Mouse (Mus musculus): ENCODE measurements at regions not wholly inside any gene's neighbourhood (a gene's known extent, or its start where the extent isn't known, plus 50 kb on each side); places are given as distances from the start of the nearest gene placed in this dataset.

- no peak overlapping the region for H3K27ac ChIP-seq (ENCODE audit: low read depth, low read length)
- H3K36me3 ChIP-seq (ENCODE audit: control insufficient read depth, insufficient read depth, low read length): no peaks in the 10 kb centered on the region
- H3K4me3 ChIP-seq (ENCODE audit: low read depth, low read length): no peak overlapping the region
- ATAC-seq (replicated peaks; ENCODE audit: insufficient number of reproducible peaks, low FRiP score, low TSS enrichment): no peak
- H3K27me3 ChIP-seq (ENCODE audit: control insufficient read depth, insufficient read depth, low read length): no peaks in the 10 kb centered on the region
- WGBS (ENCODE audit: insufficient replicate concordance): 79% methylated on average over 3 of the region's 3 CpGs
- no peaks in the 10 kb centered on the region for H3K4me1 ChIP-seq (ENCODE audit: control insufficient read depth, insufficient read depth, low read length)
- no peaks in the 10 kb centered on the region for H3K9me3 ChIP-seq (replicated peaks; ENCODE audit: control insufficient read depth, low read length)
- no peak overlapping the region for H3K4me2 ChIP-seq
- H3K9ac ChIP-seq (ENCODE audit: low read depth, low read length): no peak overlapping the region
Measured at GRCm38 (mm10) chr8:35136643-35137042, 628.9 kb upstream of the Gm19410 start.

- no peaks in the 10 kb centered on the region for H3K9me3 ChIP-seq (replicated peaks; ENCODE audit: control insufficient read depth, low read length)
- no peak overlapping the region for H3K4me3 ChIP-seq (ENCODE audit: low read depth, low read length)
- no peaks in the 10 kb centered on the region for H3K27me3 ChIP-seq (ENCODE audit: control insufficient read depth, insufficient read depth, low read length)
- no peaks in the 10 kb centered on the region for H3K36me3 ChIP-seq (ENCODE audit: control insufficient read depth, insufficient read depth, low read length)
- no peak for ATAC-seq (replicated peaks; ENCODE audit: insufficient number of reproducible peaks, low FRiP score, low TSS enrichment)
- no peak overlapping the region for H3K9ac ChIP-seq (ENCODE audit: low read depth, low read length)
- no peak overlapping the region for H3K4me2 ChIP-seq
- H3K27ac ChIP-seq (ENCODE audit: low read depth, low read length): no peak overlapping the region
- WGBS (ENCODE audit: insufficient replicate concordance): 66% methylated on average over 1 of the region's 1 CpGs
- H3K4me1 ChIP-seq (ENCODE audit: control insufficient read depth, insufficient read depth, low read length): peaks cover 16% of the 10 kb centered on the region
Measured at GRCm38 (mm10) chr8:35140775-35141174, 624.8 kb upstream of the Gm19410 start.

GRCm38 (mm10) chr8:35143018-35143656 is 622.5 kb upstream of the Gm19410 start:
- Histone ChIP-seq H3K9me3 (replicated peaks; ENCODE audit: control insufficient read depth, low read length) (no peaks in the 10 kb centered on the region), H3K27ac (ENCODE audit: low read depth, low read length) (peak overlapping the region; percentile 67), H3K36me3 (ENCODE audit: control insufficient read depth, insufficient read depth, low read length) (no peaks in the 10 kb centered on the region), H3K4me1 (ENCODE audit: control insufficient read depth, insufficient read depth, low read length) (peaks cover 16% of the 10 kb centered on the region), H3K4me3 (ENCODE audit: low read depth, low read length) (no peak overlapping the region), H3K27me3 (ENCODE audit: control insufficient read depth, insufficient read depth, low read length) (no peaks in the 10 kb centered on the region), H3K9ac (ENCODE audit: low read depth, low read length) (no peak overlapping the region), H3K4me2 (peak overlapping the region; percentile 41)
- no peak for ATAC-seq (replicated peaks; ENCODE audit: insufficient number of reproducible peaks, low FRiP score, low TSS enrichment)
- 15% methylated on average over 8 of the region's 8 CpGs for WGBS (ENCODE audit: insufficient replicate concordance)

GRCm38 (mm10) chr8:35143684-35144083 is 621.9 kb upstream of the Gm19410 start:
- no peak overlapping the region for H3K9ac ChIP-seq (ENCODE audit: low read depth, low read length)
- no peaks in the 10 kb centered on the region for H3K27me3 ChIP-seq (ENCODE audit: control insufficient read depth, insufficient read depth, low read length)
- WGBS (ENCODE audit: insufficient replicate concordance): 29% methylated on average over 7 of the region's 7 CpGs
- H3K36me3 ChIP-seq (ENCODE audit: control insufficient read depth, insufficient read depth, low read length): no peaks in the 10 kb centered on the region
- peak overlapping the region; percentile 67 for H3K27ac ChIP-seq (ENCODE audit: low read depth, low read length)
- no peaks in the 10 kb centered on the region for H3K9me3 ChIP-seq (replicated peaks; ENCODE audit: control insufficient read depth, low read length)
- ATAC-seq (replicated peaks; ENCODE audit: insufficient number of reproducible peaks, low FRiP score, low TSS enrichment): no peak
- H3K4me2 ChIP-seq: peak overlapping the region; percentile 41
- H3K4me1 ChIP-seq (ENCODE audit: control insufficient read depth, insufficient read depth, low read length): peaks cover 16% of the 10 kb centered on the region
- H3K4me3 ChIP-seq (ENCODE audit: low read depth, low read length): no peak overlapping the region

- no peak overlapping the region for H3K4me2 ChIP-seq
- H3K27me3 ChIP-seq (ENCODE audit: control insufficient read depth, insufficient read depth, low read length): no peaks in the 10 kb centered on the region
- H3K4me1 ChIP-seq (ENCODE audit: control insufficient read depth, insufficient read depth, low read length): peaks cover 16% of the 10 kb centered on the region
- H3K9ac ChIP-seq (ENCODE audit: low read depth, low read length): no peak overlapping the region
- no peak overlapping the region for H3K27ac ChIP-seq (ENCODE audit: low read depth, low read length)
- H3K9me3 ChIP-seq (replicated peaks; ENCODE audit: control insufficient read depth, low read length): no peaks in the 10 kb centered on the region
- H3K4me3 ChIP-seq (ENCODE audit: low read depth, low read length): no peak overlapping the region
- no peak for ATAC-seq (replicated peaks; ENCODE audit: insufficient number of reproducible peaks, low FRiP score, low TSS enrichment)
- WGBS (ENCODE audit: insufficient replicate concordance): 47% methylated on average over 4 of the region's 4 CpGs
- no peaks in the 10 kb centered on the region for H3K36me3 ChIP-seq (ENCODE audit: control insufficient read depth, insufficient read depth, low read length)
Measured at GRCm38 (mm10) chr8:35144401-35144800, 621.2 kb upstream of the Gm19410 start.

- no peak for ATAC-seq (replicated peaks; ENCODE audit: insufficient number of reproducible peaks, low FRiP score, low TSS enrichment)
- no peak overlapping the region for H3K4me3 ChIP-seq (ENCODE audit: low read depth, low read length)
- WGBS (ENCODE audit: insufficient replicate concordance): 86% methylated on average over 8 of the region's 8 CpGs
- H3K4me1 ChIP-seq (ENCODE audit: control insufficient read depth, insufficient read depth, low read length): peaks cover 16% of the 10 kb centered on the region
- no peak overlapping the region for H3K27ac ChIP-seq (ENCODE audit: low read depth, low read length)
- H3K27me3 ChIP-seq (ENCODE audit: control insufficient read depth, insufficient read depth, low read length): no peaks in the 10 kb centered on the region
- no peak overlapping the region for H3K9ac ChIP-seq (ENCODE audit: low read depth, low read length)
- no peak overlapping the region for H3K4me2 ChIP-seq
- H3K9me3 ChIP-seq (replicated peaks; ENCODE audit: control insufficient read depth, low read length): no peaks in the 10 kb centered on the region
- no peaks in the 10 kb centered on the region for H3K36me3 ChIP-seq (ENCODE audit: control insufficient read depth, insufficient read depth, low read length)
Measured at GRCm38 (mm10) chr8:35147481-35147880, 618.1 kb upstream of the Gm19410 start.

- Histone ChIP-seq H3K27ac (ENCODE audit: low read depth, low read length) (no peak overlapping the region), H3K9ac (ENCODE audit: low read depth, low read length) (no peak overlapping the region), H3K4me1 (ENCODE audit: control insufficient read depth, insufficient read depth, low read length) (peaks cover 11% of the 10 kb centered on the region), H3K27me3 (ENCODE audit: control insufficient read depth, insufficient read depth, low read length) (no peaks in the 10 kb centered on the region), H3K9me3 (replicated peaks; ENCODE audit: control insufficient read depth, low read length) (no peaks in the 10 kb centered on the region), H3K4me3 (ENCODE audit: low read depth, low read length) (no peak overlapping the region), H3K4me2 (no peak overlapping the region), H3K36me3 (ENCODE audit: control insufficient read depth, insufficient read depth, low read length) (no peaks in the 10 kb centered on the region)
- 86% methylated on average over 8 of the region's 8 CpGs for WGBS (ENCODE audit: insufficient replicate concordance)
- no peak for ATAC-seq (replicated peaks; ENCODE audit: insufficient number of reproducible peaks, low FRiP score, low TSS enrichment)
Measured at GRCm38 (mm10) chr8:35147967-35148366, 617.6 kb upstream of the Gm19410 start.

GRCm38 (mm10) chr8:35152585-35152984 is 613.0 kb upstream of the Gm19410 start:
- Histone ChIP-seq H3K4me3 (ENCODE audit: low read depth, low read length) (no peak overlapping the region), H3K27ac (ENCODE audit: low read depth, low read length) (no peak overlapping the region), H3K4me2 (no peak overlapping the region), H3K9me3 (replicated peaks; ENCODE audit: control insufficient read depth, low read length) (no peaks in the 10 kb centered on the region), H3K9ac (ENCODE audit: low read depth, low read length) (no peak overlapping the region), H3K27me3 (ENCODE audit: control insufficient read depth, insufficient read depth, low read length) (no peaks in the 10 kb centered on the region), H3K4me1 (ENCODE audit: control insufficient read depth, insufficient read depth, low read length) (no peaks in the 10 kb centered on the region), H3K36me3 (ENCODE audit: control insufficient read depth, insufficient read depth, low read length) (no peaks in the 10 kb centered on the region)
- ATAC-seq (replicated peaks; ENCODE audit: insufficient number of reproducible peaks, low FRiP score, low TSS enrichment): no peak
- WGBS (ENCODE audit: insufficient replicate concordance): 47% methylated on average over 8 of the region's 8 CpGs

GRCm38 (mm10) chr8:35156272-35156671 is 609.3 kb upstream of the Gm19410 start:
- Histone ChIP-seq H3K9me3 (replicated peaks; ENCODE audit: control insufficient read depth, low read length) (no peaks in the 10 kb centered on the region), H3K4me2 (no peak overlapping the region), H3K4me1 (ENCODE audit: control insufficient read depth, insufficient read depth, low read length) (no peaks in the 10 kb centered on the region), H3K4me3 (ENCODE audit: low read depth, low read length) (no peak overlapping the region), H3K27me3 (ENCODE audit: control insufficient read depth, insufficient read depth, low read length) (no peaks in the 10 kb centered on the region), H3K36me3 (ENCODE audit: control insufficient read depth, insufficient read depth, low read length) (no peaks in the 10 kb centered on the region), H3K9ac (ENCODE audit: low read depth, low read length) (no peak overlapping the region), H3K27ac (ENCODE audit: low read depth, low read length) (no peak overlapping the region)
- no peak for ATAC-seq (replicated peaks; ENCODE audit: insufficient number of reproducible peaks, low FRiP score, low TSS enrichment)
- WGBS (ENCODE audit: insufficient replicate concordance): 37% methylated on average over 5 of the region's 5 CpGs
